Mouse (Mus musculus) adrenal gland (tissue): ENCODE measurements around the gene Gsk3b.
"Not testable (repeated sequence)": the region's sequence is repeated elsewhere in the genome, so short reads cannot be mapped to it uniquely, and the experiment has no call there.

ENCODE experiments used
- intact Hi-C: fragments of 180-260 bp; cut with DNase I; formaldehyde crosslinking; loops from one replicate; pipeline ENCODE4 v1.15.1; 2025

The Gsk3b gene

DNA sequence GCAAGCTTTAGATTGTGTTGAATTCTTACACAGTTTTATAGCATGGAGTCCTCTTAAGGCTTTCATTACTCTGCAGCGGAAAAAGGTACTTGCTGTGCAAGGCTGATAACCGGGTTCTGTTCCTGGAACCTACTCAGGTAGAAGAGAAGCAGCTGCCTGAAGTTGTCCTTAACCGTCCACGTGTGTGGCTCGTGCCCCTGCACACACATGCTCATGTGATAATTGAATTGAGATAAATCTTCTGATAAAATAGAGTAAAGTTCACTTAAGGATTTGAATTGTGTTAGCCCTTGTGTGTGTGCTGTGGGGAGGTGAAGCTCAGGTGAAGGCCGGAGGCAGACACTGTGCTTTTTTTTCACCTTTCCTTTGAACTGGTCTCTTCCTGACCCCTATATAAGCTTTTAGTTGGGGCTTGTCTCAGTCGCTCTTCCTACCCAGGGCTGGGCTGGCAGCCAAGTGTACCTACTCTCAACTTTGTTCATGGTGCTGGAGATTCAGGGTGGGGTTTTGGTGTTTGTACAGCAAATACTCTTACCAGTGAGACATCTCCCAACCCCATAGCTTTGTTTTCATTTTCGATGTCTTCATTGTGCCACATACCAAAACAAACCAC lies 96.0 kb downstream of the Gsk3b start:
- intact Hi-C loops = no loop called here

DNA sequence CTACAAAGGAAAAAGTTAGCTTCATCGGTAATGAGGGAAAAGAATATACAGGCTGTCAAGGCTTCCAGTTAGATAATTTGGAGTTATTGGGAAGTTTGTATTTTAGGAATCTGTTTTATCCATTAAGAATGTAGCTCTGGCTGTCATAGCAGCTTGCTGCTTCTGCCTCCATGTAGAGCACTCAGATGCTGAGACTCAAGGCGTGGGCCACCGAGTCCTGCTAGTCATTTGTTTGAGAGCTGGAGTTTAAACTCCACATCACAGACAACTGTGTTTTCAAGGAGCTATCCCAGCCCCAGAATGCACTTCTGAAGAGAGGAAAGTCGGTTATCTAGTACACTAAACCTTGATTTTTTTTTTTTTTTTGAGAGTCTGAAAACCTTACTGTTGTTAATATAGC lies 101.2 kb downstream of the Gsk3b start:
- intact Hi-C loops = no loop called here

- intact Hi-C loops = no loop called here
Observed at GRCm38 (mm10) chr16:38190531-38190930, 101.7 kb downstream of the Gsk3b start.

DNA sequence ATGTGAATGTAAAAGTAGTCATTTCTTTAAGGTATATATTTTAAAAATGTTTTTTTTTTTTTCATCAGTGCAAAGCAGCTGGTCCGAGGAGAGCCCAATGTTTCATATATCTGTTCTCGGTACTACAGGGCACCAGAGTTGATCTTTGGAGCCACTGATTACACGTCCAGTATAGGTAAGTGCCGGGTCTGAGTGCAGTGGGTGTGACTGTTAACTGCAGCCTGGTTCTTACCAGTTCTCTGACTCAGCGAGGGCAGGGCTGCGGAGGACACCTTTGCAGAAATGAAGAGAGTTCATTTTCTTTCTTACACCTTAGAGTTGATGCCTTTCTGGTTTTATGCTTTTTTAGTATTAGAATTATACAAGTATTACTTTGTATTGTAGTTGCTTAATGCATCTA lies 102.7 kb downstream of the Gsk3b start:
- intact Hi-C loops = no loop called here

DNA sequence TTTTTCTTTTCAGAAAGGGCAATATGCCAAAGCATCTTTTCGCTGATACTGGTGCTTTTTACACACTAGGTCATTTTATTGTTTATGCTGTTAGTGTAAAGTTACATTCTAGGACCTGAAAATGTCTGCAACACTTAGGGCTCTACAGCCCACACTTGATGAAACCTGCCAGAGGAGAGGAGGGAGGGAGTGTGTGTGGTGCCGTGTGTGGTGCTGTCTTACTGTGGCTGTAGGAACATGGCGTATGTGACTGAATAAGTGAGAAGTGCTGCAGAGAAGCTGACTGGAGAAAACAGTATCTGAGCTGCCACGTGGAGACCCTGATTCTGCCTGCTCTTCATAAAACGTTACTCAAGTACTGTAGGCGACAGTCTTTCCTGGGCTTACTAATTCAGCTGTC lies 103.8 kb downstream of the Gsk3b start:
- intact Hi-C loops = no loop called here

DNA sequence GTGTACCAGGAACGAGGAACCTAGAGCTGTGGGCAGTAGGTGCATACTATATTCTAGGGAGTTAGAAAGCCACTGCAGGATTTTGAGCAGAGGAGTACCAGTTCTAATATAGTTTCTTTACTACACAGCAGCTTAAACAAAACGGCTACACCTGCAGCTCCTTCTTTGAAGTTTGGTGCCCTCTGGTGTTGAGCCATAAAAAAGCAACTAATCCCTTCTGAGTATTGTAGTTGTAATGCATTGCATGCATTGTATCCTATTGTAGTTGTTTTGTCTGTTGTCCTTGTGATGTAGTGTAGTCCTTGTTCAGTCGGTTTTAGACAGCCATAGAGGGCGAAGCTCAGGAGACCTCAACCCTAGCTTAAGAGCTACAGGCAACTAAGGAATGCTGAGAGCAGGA lies 108.5 kb downstream of the Gsk3b start:
- intact Hi-C loops = loop anchor here (5.0 kb wide), 3 partner anchors 105 to 220 kb away; no protein-coding TSS in a partner anchor

GRCm38 (mm10) chr16:38205272-38205671 lies 116.5 kb downstream of the Gsk3b start:
- intact Hi-C loops = no loop called here

DNA sequence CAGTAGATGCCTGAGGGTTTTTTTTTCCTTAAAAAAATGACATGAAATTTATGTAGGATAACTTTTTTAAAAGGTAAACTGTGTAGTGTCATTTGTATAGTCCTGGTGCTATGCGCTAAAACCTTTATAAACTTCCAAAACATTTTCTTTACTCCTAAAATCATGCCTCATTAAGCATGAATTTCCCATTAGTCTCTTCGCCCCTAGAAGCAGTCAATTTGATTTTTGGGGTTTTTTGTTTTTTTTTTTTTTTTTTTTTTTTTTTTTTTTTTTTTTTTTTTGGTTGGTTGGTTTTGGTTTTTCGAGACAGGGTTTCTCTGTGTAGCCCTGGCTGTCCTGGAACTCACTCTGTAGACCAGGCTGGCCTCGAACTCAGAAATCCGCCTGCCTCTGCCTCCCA lies 133.7 kb downstream of the Gsk3b start:
- intact Hi-C loops = not testable (repeated sequence)

GRCm38 (mm10) chr16:38236936-38237585 lies 148.3 kb downstream of the Gsk3b start:
- intact Hi-C loops = no loop called here

GRCm38 (mm10) chr16:38239729-38240128 lies 150.9 kb downstream of the Gsk3b start:
- intact Hi-C loops = no loop called here

DNA sequence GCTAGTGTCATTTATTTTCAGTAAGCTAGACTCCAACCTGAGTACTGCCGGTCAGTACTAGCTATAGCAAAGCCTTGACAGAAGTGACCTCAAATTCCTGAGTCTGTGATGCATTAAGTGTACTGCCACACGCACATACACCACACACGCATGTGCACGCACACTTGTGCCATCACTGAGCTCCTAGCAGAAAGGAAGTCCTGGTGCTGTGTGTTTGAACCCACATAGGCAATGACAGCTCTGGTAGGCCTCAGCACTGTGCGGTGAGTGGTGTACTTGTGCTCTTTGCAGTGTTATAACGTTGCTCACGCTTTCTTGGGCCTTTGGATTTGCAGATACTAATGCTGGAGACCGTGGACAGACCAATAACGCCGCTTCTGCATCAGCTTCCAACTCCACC lies 151.4 kb downstream of the Gsk3b start:
- intact Hi-C loops = no loop called here

GRCm38 (mm10) chr16:38244111-38244510 lies 155.3 kb downstream of the Gsk3b start:
- intact Hi-C loops = no loop called here

DNA sequence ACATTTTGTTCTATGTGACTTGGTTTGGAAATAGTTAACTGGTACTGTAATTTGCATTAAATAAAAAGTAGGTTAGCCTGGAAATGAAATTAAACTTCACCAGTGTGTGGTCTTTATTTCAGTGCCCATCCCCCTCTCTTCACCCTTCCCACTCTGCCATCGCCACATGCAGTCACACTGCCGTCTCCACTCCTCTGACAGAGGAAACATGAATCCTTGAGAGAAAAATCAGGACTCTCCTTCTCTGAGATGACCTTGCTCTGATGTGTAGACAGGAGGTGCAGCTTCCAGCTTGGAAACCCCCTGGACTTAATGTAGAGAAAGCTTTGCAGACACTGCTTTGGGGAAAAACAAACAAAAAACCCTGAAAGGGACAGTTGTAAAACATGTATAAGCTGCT lies 156.6 kb downstream of the Gsk3b start:
- intact Hi-C loops = no loop called here

- intact Hi-C loops = no loop called here
Observed at GRCm38 (mm10) chr16:38245849-38246585, 157.2 kb downstream of the Gsk3b start.

- intact Hi-C loops = no loop called here
Observed at GRCm38 (mm10) chr16:38248331-38248961, 159.6 kb downstream of the Gsk3b start.

- intact Hi-C loops = no loop called here
Observed at GRCm38 (mm10) chr16:38250467-38250866, 161.7 kb downstream of the Gsk3b start.

- intact Hi-C loops = no loop called here
Observed at GRCm38 (mm10) chr16:38254001-38254400, 165.2 kb downstream of the Gsk3b start.

DNA sequence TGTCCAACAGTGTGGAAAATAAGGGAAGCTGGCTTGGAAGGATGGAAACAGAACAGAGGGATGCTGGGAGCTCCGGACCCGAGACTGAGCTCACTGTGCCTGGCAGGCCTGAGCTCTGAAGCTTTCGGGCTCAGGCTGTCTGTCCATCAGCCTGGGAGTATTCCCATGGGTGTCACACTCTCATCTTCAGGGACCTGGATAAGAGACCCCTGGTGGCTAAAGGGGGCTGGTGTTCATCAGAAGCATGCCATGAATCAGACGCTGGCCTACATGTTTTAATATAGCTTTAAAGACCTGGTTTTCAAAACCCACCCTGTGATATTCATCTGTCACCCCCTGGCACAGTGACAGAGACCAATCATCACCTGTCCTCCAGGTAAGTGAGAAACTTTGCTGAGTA lies 166.3 kb downstream of the Gsk3b start:
- intact Hi-C loops = no loop called here

DNA sequence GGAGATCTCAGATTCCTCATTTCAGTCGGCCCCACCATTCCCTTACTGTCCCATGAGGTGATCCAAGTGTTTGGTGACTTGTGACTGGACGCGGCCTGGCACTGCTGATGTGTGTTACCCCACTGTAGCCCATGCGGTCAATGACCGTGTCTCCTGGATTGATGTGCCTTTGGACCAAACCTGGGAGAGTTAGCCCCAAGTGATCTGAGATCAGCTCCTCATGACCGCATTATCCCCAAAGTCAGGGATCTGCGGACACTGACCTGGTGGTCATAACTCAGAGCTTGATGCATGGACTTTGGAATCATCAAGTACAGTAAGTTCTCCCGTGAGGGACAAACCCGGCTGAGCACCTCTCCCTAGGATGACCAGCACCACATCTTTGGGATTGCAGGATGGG lies 167.1 kb downstream of the Gsk3b start:
- intact Hi-C loops = no loop called here

GRCm38 (mm10) chr16:38271601-38272000 lies 182.8 kb downstream of the Gsk3b start:
- intact Hi-C loops = no loop called here

GRCm38 (mm10) chr16:38272483-38272882 lies 183.7 kb downstream of the Gsk3b start:
- intact Hi-C loops = no loop called here

- intact Hi-C loops = no loop called here
Observed at GRCm38 (mm10) chr16:38274737-38275136, 185.9 kb downstream of the Gsk3b start.
